Comparison of ENCODE assay signal across 8 mouse cellular contexts in the genomic region with DNA sequence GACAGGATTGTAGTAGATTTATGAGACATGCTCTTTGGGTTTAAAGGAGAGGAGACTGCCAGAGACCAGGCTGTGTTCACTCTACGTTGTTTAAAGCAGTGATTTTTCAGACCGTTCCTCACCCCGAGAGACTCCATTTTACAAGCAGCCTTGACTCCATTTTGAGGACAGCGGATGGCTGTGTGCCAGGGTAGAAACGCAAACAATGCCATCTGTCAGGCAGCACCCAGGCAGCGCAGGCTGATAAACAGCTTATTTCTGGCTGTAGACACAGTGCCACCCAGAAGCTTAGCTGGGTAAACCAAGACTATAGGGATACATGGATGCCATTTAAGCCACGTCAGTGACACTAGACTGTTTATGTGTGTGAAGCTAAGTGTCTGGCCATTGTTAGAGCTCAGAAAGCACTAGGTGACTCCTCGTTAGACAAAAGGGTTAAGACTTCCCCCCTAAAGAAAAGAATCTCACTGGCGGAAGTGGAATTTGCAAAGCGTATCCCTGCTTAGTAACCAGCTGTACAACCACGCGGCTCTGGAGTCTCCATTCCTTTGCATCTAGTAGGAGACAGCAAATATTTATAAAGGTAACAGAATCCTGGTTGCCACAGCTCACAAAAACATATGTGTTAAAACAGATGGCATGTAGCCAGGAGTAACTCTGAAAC. TPM values are rescaled to one million over a fixed set of nuclear protein-coding genes. Genes with fewer than 3 reads are reported as not detected.
A peak's percentile ranks its signal among the peaks of the same experiment; 100 is the strongest.
DNase-seq lines count a peak whose midpoint lies in the region; ATAC-seq and TF ChIP-seq lines count a peak whose summit lies in the region.

No protein-coding gene starts in this region.

- no peaks in the 10 kb centered on the region for H3K9me3 ChIP-seq in hindbrain, postnatal 0 days (ENCODE audit: low read length)
- no peaks in the 10 kb centered on the region for H3K9me3 ChIP-seq in lung, embryonic 15.5 days

- TF ChIP-seq POLR2A in kidney, adult 2 months (IDR thresholded peaks at IDR 0.05; ENCODE audit: low read depth, low read length), result no peak
- TF ChIP-seq POLR2A in cerebellum, adult 2 months (IDR thresholded peaks at IDR 0.05; ENCODE audit: borderline replicate concordance, insufficient read depth, low read length), result peak; percentile 37; the same call in 1 of the 2 replicates

- WGBS in kidney, adult 2 months, result 50% methylated on average over 12 of the region's 12 CpGs
- WGBS in cerebellum, adult 2 months, result 5% methylated on average over 12 of the region's 12 CpGs
- WGBS in hindbrain, postnatal 0 days, result 16% methylated on average over 12 of the region's 12 CpGs
- WGBS in lung, embryonic 15.5 days, result 29% methylated on average over 12 of the region's 12 CpGs

- no peak overlapping the region; the same call in 1 of the 2 replicates for H3K4me3 ChIP-seq in kidney, adult 2 months (ENCODE audit: insufficient read depth, low read depth, low read length)
- peak overlapping the region; percentile 37 for H3K4me3 ChIP-seq in cerebellum, adult 2 months (replicated peaks; ENCODE audit: insufficient read depth, low read depth, low read length)
- peak overlapping the region; percentile 25 for H3K4me3 ChIP-seq in hindbrain, postnatal 0 days (ENCODE audit: low read length)
- peak overlapping the region; percentile 1; the same call in 1 of the 2 replicates for H3K4me3 ChIP-seq in lung, embryonic 15.5 days

- H3K27me3 ChIP-seq in kidney, adult 2 months (replicated peaks; ENCODE audit: control insufficient read depth, insufficient read depth, low read length), result no peaks in the 10 kb centered on the region
- H3K27me3 ChIP-seq in cerebellum, adult 2 months (ENCODE audit: control insufficient read depth, insufficient read depth, low read length), result no peaks in the 10 kb centered on the region
- no peaks in the 10 kb centered on the region for H3K27me3 ChIP-seq in hindbrain, postnatal 0 days (ENCODE audit: insufficient read depth, low read length)
- H3K27me3 ChIP-seq in lung, embryonic 15.5 days, result no peaks in the 10 kb centered on the region

- H3K36me3 ChIP-seq in kidney, adult 2 months (ENCODE audit: control insufficient read depth, insufficient read depth, low read length), result no peaks in the 10 kb centered on the region
- H3K36me3 ChIP-seq in hindbrain, postnatal 0 days (ENCODE audit: insufficient read depth, low read length), result no peaks in the 10 kb centered on the region
- H3K36me3 ChIP-seq in lung, embryonic 15.5 days, result no peaks in the 10 kb centered on the region

- no peak overlapping the region for H3K27ac ChIP-seq in kidney, adult 2 months (ENCODE audit: insufficient read depth, low read depth, low read length)
- peak overlapping the region; percentile 24; the same call in 1 of the 2 replicates for H3K27ac ChIP-seq in cerebellum, adult 2 months (ENCODE audit: insufficient read depth, low read length)
- H3K27ac ChIP-seq in hindbrain, postnatal 0 days, result peak overlapping the region; percentile 85
- H3K27ac ChIP-seq in lung, embryonic 15.5 days, result peak overlapping the region; percentile 48

- peak overlapping the region; percentile 45 for H3K9ac ChIP-seq in hindbrain, postnatal 0 days (replicated peaks; ENCODE audit: low read length)
- no peak overlapping the region for H3K9ac ChIP-seq in lung, embryonic 15.5 days

- DNase-seq in kidney, postnatal 4 days, result peak; percentile 23 to 27
- DNase-seq in kidney, adult 2 months, result no peak
- peak; percentile 85 for DNase-seq in cerebellum, adult 2 months
- DNase-seq in hindbrain, postnatal 0 days (ENCODE audit: low spot score), result peak; percentile 89
- peak; percentile 75 for DNase-seq in right cerebral cortex, postnatal 14 days
- no peak for DNase-seq in liver
- no peak for DNase-seq in c-Kit-positive CD71-positive TER-119-positive erythroid progenitor cells, embryonic 14.5 days (ENCODE audit: low spot score)

- ATAC-seq in hindbrain, postnatal 0 days, result peak; percentile 89
- peak; percentile 76 for ATAC-seq in lung, embryonic 15.5 days (ENCODE audit: borderline replicate concordance, extremely low read depth, low FRiP score, low TSS enrichment)

- H3K4me2 ChIP-seq in hindbrain, postnatal 0 days (ENCODE audit: low read depth, low read length), result peak overlapping the region; percentile 61
- H3K4me2 ChIP-seq in lung, embryonic 15.5 days, result peak overlapping the region; percentile 47

- no peaks in the 10 kb centered on the region for H3K4me1 ChIP-seq in kidney, adult 2 months (ENCODE audit: control insufficient read depth, insufficient read depth, low read length)
- no peaks in the 10 kb centered on the region; the same call in 1 of the 2 replicates for H3K4me1 ChIP-seq in cerebellum, adult 2 months (ENCODE audit: control insufficient read depth, insufficient read depth, low read length)
- H3K4me1 ChIP-seq in hindbrain, postnatal 0 days (ENCODE audit: insufficient read depth, low read length), result no peaks in the 10 kb centered on the region
- H3K4me1 ChIP-seq in lung, embryonic 15.5 days, result peaks cover 6% of the 10 kb centered on the region; the same call in 1 of the 2 replicates

- no peak for TF ChIP-seq CTCF in kidney, adult 2 months (conservative IDR thresholded peaks at IDR 0.05; ENCODE audit: insufficient read depth, insufficient read length, low read depth, low read length)
- TF ChIP-seq CTCF in cerebellum, adult 2 months (IDR thresholded peaks at IDR 0.05; ENCODE audit: borderline replicate concordance, insufficient read depth, low read depth, low read length), result no peak
- TF ChIP-seq CTCF in hindbrain, postnatal 0 days (IDR thresholded peaks at IDR 0.05; ENCODE audit: low read depth), result peak; percentile 20; the same call in 1 of the 2 replicates

RNA-seq across cellular contexts. Expression of a gene that starts 12.2 kb away (rescaled TPM):
- polyA plus RNA-seq in kidney, adult 2 months (2012; rRNA removed), result 1.5 and 1.6 TPM in 2 replicates
- polyA plus RNA-seq in cerebellum, adult 2 months (2012; rRNA removed), result 9.6 and 10.0 TPM in 2 replicates
- 15.5 and 28.0 TPM in 2 replicates for total RNA-seq in hindbrain, postnatal 0 days (2014; rRNA removed)
- 20.9 and 22.8 TPM in 2 replicates for polyA plus RNA-seq in hindbrain, postnatal 0 days (2015; fragmentation: Nextera tagmentation; extraction: Ambion mirVana)
- 29.9 and 30.6 TPM in 2 replicates for polyA plus RNA-seq in lung, embryonic 15.5 days (2015; fragmentation: Nextera tagmentation; extraction: Ambion mirVana)

RNA-seq across cellular contexts. Expression of a gene that starts 49.9 kb away (rescaled TPM):
- polyA plus RNA-seq in kidney, adult 2 months (2012; rRNA removed), result 21.0 and 28.5 TPM in 2 replicates
- polyA plus RNA-seq in cerebellum, adult 2 months (2012; rRNA removed), result 90.0 and 106 TPM in 2 replicates
- 84.8 and 96.6 TPM in 2 replicates for total RNA-seq in hindbrain, postnatal 0 days (2014; rRNA removed)
- polyA plus RNA-seq in hindbrain, postnatal 0 days (2015; fragmentation: Nextera tagmentation; extraction: Ambion mirVana), result 79.8 and 92.3 TPM in 2 replicates
- polyA plus RNA-seq in lung, embryonic 15.5 days (2015; fragmentation: Nextera tagmentation; extraction: Ambion mirVana), result 176 TPM in 2 replicates

Comparison
In these comparisons a context has a peak if more than half of its experiments do, and no peak if none do; other contexts are left out.
1. DNase-seq: peak in kidney, postnatal 4 days (2 of 2), cerebellum, adult 2 months (2 of 2), hindbrain, postnatal 0 days (single experiment) and right cerebral cortex, postnatal 14 days (single experiment); none in kidney, adult 2 months (single experiment), liver (single experiment) and c-Kit-positive CD71-positive TER-119-positive erythroid progenitor cells, embryonic 14.5 days (single experiment).